Mouse (Mus musculus) intestine, embryonic 15.5 days (tissue): ENCODE results near the gene Ints7. TPM values are rescaled to one million over a fixed set of nuclear protein-coding genes. Genes with fewer than 3 reads are reported as not detected.
A peak's percentile ranks its signal among the peaks of the same experiment; 100 is the strongest.

Source experiments
- ATAC-seq: fragments of 200-750 bp; cut with Nextera tagmentation; 2 replicates; pipeline ENCODE4 v1.8.0; 2017; ENCODE audit warnings: moderate TSS enrichment, moderate library complexity
- H3K27ac ChIP-seq: fragments of 300-500 bp; sonication (generic); 2 replicates; pipeline ENCODE4 v1.5.1; 2015; ENCODE audit warnings: mild to moderate bottlenecking, inconsistent platforms
- H3K27me3 ChIP-seq: fragments of 300-500 bp; sonication (generic); replicated peaks from 2 replicates; pipeline ENCODE4 v1.6.1; 2015; ENCODE audit warnings: inconsistent platforms
- H3K36me3 ChIP-seq: fragments of 300-500 bp; sonication (generic); 2 replicates; pipeline ENCODE4 v1.6.1; 2015; ENCODE audit warnings: inconsistent platforms
- H3K4me1 ChIP-seq: fragments of 300-500 bp; sonication (generic); replicated peaks from 2 replicates; pipeline ENCODE4 v1.6.1; 2015; ENCODE audit warnings: inconsistent platforms
- H3K4me2 ChIP-seq: fragments of 300-500 bp; sonication (generic); replicated peaks from 2 replicates; pipeline ENCODE4 v1.6.1; 2015; ENCODE audit warnings: mild to moderate bottlenecking, inconsistent platforms
- H3K4me3 ChIP-seq: fragments of 300-500 bp; sonication (generic); replicated peaks from 2 replicates; pipeline ENCODE4 v1.5.1; 2015; ENCODE audit warnings: inconsistent platforms
- H3K9ac ChIP-seq: fragments of 300-500 bp; sonication (generic); 2 replicates; pipeline ENCODE4 v1.6.1; 2015; ENCODE audit warnings: inconsistent platforms
- H3K9me3 ChIP-seq: fragments of 300-500 bp; sonication (generic); 2 replicates; pipeline ENCODE4 v1.6.1; 2016; ENCODE audit warnings: inconsistent platforms
- WGBS: fragments of 180-500 bp; shearing (Covaris S2); methylation state at CpG from one replicate; pipeline ENCODE4 v1.1.7; 2015; 5-methylcytosine and 5-hydroxymethylcytosine counted together
- polyA plus RNA-seq: library from polyadenylated mRNA; unstranded; fragments of >200 nt; fragmentation: Nextera tagmentation; extraction: Ambion mirVana; gene quantifications from 2 replicates; pipeline ENCODE4 v1.2.1, GENCODE M21; 2015

The Ints7 gene
- polyA plus RNA-seq, 1 experiment from 2014 or later = 44.7 TPM

- WGBS = 92% methylated on average over 12 of the region's 12 CpGs
- H3K4me2 ChIP-seq = no peak overlapping the region
- H3K9me3 ChIP-seq = no peaks in the 10 kb centered on the region
- H3K4me1 ChIP-seq = no peaks in the 10 kb centered on the region
- no peak overlapping the region for H3K27ac ChIP-seq
- ATAC-seq = no peak
- no peak overlapping the region for H3K9ac ChIP-seq
- peaks cover 50% of the 10 kb centered on the region for H3K36me3 ChIP-seq
- no peak overlapping the region for H3K4me3 ChIP-seq
- no peaks in the 10 kb centered on the region for H3K27me3 ChIP-seq
These were observed 42.8 kb downstream of the Ints7 start for GRCm38 (mm10) chr1:191618067-191618766.

GRCm38 (mm10) chr1:191621096-191621495 lies 45.7 kb downstream of the Ints7 start:
- no peak for ATAC-seq
- Histone ChIP-seq H3K4me1 (0 out of 2 replicates have a peak, but pooled peaks cover 4% of the 10 kb centered on the region), H3K9ac (no peak overlapping the region), H3K9me3 (no peaks in the 10 kb centered on the region), H3K4me2 (no peak overlapping the region), H3K27ac (no peak overlapping the region), H3K27me3 (no peaks in the 10 kb centered on the region), H3K4me3 (no peak overlapping the region), H3K36me3 (peaks cover 37% of the 10 kb centered on the region)
- WGBS = 89% methylated on average over 8 of the region's 8 CpGs

GRCm38 (mm10) chr1:191622801-191623200 lies 47.4 kb downstream of the Ints7 start:
- Histone ChIP-seq H3K36me3 (peaks cover 24% of the 10 kb centered on the region), H3K9ac (no peak overlapping the region), H3K27ac (no peak overlapping the region), H3K9me3 (no peaks in the 10 kb centered on the region), H3K27me3 (no peaks in the 10 kb centered on the region), H3K4me3 (no peak overlapping the region), H3K4me1 (0 out of 2 replicates have a peak, but pooled peaks cover 4% of the 10 kb centered on the region), H3K4me2 (no peak overlapping the region)
- no peak for ATAC-seq
- WGBS = 95% methylated on average over 8 of the region's 8 CpGs

GRCm38 (mm10) chr1:191624492-191624891 lies 49.1 kb downstream of the Ints7 start:
- WGBS = 65% methylated on average over 6 of the region's 6 CpGs
- Histone ChIP-seq H3K4me1 (0 out of 2 replicates have a peak, but pooled peaks cover 4% of the 10 kb centered on the region), H3K27me3 (no peaks in the 10 kb centered on the region), H3K36me3 (peaks cover 15% of the 10 kb centered on the region; the same call in 1 of the 2 replicates), H3K4me3 (no peak overlapping the region), H3K27ac (no peak overlapping the region), H3K4me2 (no peak overlapping the region), H3K9me3 (no peaks in the 10 kb centered on the region), H3K9ac (no peak overlapping the region)
- ATAC-seq = no peak

GRCm38 (mm10) chr1:191625026-191625425 lies 49.6 kb downstream of the Ints7 start:
- Histone ChIP-seq H3K9me3 (no peaks in the 10 kb centered on the region), H3K27ac (no peak overlapping the region), H3K4me2 (no peak overlapping the region), H3K27me3 (no peaks in the 10 kb centered on the region), H3K9ac (no peak overlapping the region), H3K36me3 (peaks cover 11% of the 10 kb centered on the region; the same call in 1 of the 2 replicates), H3K4me1 (0 out of 2 replicates have a peak, but pooled peaks cover 4% of the 10 kb centered on the region), H3K4me3 (no peak overlapping the region)
- WGBS = 68% methylated on average over 6 of the region's 6 CpGs
- no peak for ATAC-seq

- no peaks in the 10 kb centered on the region for H3K27me3 ChIP-seq
- 0 out of 2 replicates have a peak, but pooled peaks cover 4% of the 10 kb centered on the region for H3K4me1 ChIP-seq
- no peak for ATAC-seq
- H3K4me2 ChIP-seq = no peak overlapping the region
- H3K27ac ChIP-seq = no peak overlapping the region
- H3K36me3 ChIP-seq = peaks cover 7% of the 10 kb centered on the region; the same call in 1 of the 2 replicates
- no peak overlapping the region for H3K9ac ChIP-seq
- WGBS = 34% methylated on average over 4 of the region's 4 CpGs
- no peak overlapping the region for H3K4me3 ChIP-seq
- no peaks in the 10 kb centered on the region for H3K9me3 ChIP-seq
These were observed 50.2 kb downstream of the Ints7 start for GRCm38 (mm10) chr1:191625620-191626019.

GRCm38 (mm10) chr1:191628457-191629169 lies 53.2 kb downstream of the Ints7 start:
- H3K36me3 ChIP-seq = no peaks in the 10 kb centered on the region
- H3K4me2 ChIP-seq = no peak overlapping the region
- 54% methylated on average over 11 of the region's 11 CpGs for WGBS
- no peak overlapping the region for H3K4me3 ChIP-seq
- H3K27me3 ChIP-seq = no peaks in the 10 kb centered on the region
- H3K9ac ChIP-seq = no peak overlapping the region
- H3K27ac ChIP-seq = no peak overlapping the region
- no peaks in the 10 kb centered on the region for H3K9me3 ChIP-seq
- ATAC-seq = no peak
- H3K4me1 ChIP-seq = 0 out of 2 replicates have a peak, but pooled peaks cover 4% of the 10 kb centered on the region

GRCm38 (mm10) chr1:191629170-191629636 lies 53.8 kb downstream of the Ints7 start:
- H3K9me3 ChIP-seq = no peaks in the 10 kb centered on the region
- WGBS = 44% methylated on average over 3 of the region's 3 CpGs
- no peak overlapping the region for H3K4me3 ChIP-seq
- no peak overlapping the region for H3K4me2 ChIP-seq
- H3K27me3 ChIP-seq = no peaks in the 10 kb centered on the region
- peak; percentile 64 for ATAC-seq
- H3K27ac ChIP-seq = no peak overlapping the region
- 0 out of 2 replicates have a peak, but pooled peaks cover 4% of the 10 kb centered on the region for H3K4me1 ChIP-seq
- no peak overlapping the region for H3K9ac ChIP-seq
- H3K36me3 ChIP-seq = no peaks in the 10 kb centered on the region

GRCm38 (mm10) chr1:191632511-191633095 lies 57.2 kb downstream of the Ints7 start:
- Histone ChIP-seq H3K27me3 (no peaks in the 10 kb centered on the region), H3K27ac (no peak overlapping the region), H3K4me2 (no peak overlapping the region), H3K4me1 (no peaks in the 10 kb centered on the region), H3K36me3 (no peaks in the 10 kb centered on the region), H3K9me3 (no peaks in the 10 kb centered on the region), H3K4me3 (no peak overlapping the region), H3K9ac (no peak overlapping the region)
- no peak for ATAC-seq
- 74% methylated on average over 6 of the region's 6 CpGs for WGBS

- ATAC-seq = no peak
- 76% methylated on average over 2 of the region's 2 CpGs for WGBS
- Histone ChIP-seq H3K36me3 (no peaks in the 10 kb centered on the region), H3K9me3 (no peaks in the 10 kb centered on the region), H3K27me3 (no peaks in the 10 kb centered on the region), H3K9ac (no peak overlapping the region), H3K4me1 (no peaks in the 10 kb centered on the region), H3K4me2 (no peak overlapping the region), H3K4me3 (no peak overlapping the region), H3K27ac (no peak overlapping the region)
These were observed 58.7 kb downstream of the Ints7 start for GRCm38 (mm10) chr1:191634116-191634515.

- H3K36me3 ChIP-seq = no peaks in the 10 kb centered on the region
- no peak overlapping the region for H3K27ac ChIP-seq
- no peaks in the 10 kb centered on the region for H3K9me3 ChIP-seq
- 87% methylated on average over 2 of the region's 2 CpGs for WGBS
- H3K4me2 ChIP-seq = no peak overlapping the region
- H3K4me1 ChIP-seq = no peaks in the 10 kb centered on the region
- no peak overlapping the region for H3K9ac ChIP-seq
- H3K4me3 ChIP-seq = no peak overlapping the region
- no peaks in the 10 kb centered on the region for H3K27me3 ChIP-seq
- ATAC-seq = no peak
These were observed 63.0 kb downstream of the Ints7 start for GRCm38 (mm10) chr1:191638404-191638803.

- H3K27me3 ChIP-seq = no peaks in the 10 kb centered on the region
- ATAC-seq = 0 out of 2 replicates have a peak, but pooled peaks have one; percentile 34
- 61% methylated on average over 3 of the region's 3 CpGs for WGBS
These were observed 63.9 kb downstream of the Ints7 start for GRCm38 (mm10) chr1:191639200-191639807.

More at GRCm38 (mm10) chr1:191639200-191639807, 63.9 kb downstream of the Ints7 start:
- no peak overlapping the region for H3K4me2 ChIP-seq
- H3K27ac ChIP-seq = no peak overlapping the region
- H3K4me1 ChIP-seq = no peaks in the 10 kb centered on the region
- no peak overlapping the region for H3K4me3 ChIP-seq
- no peaks in the 10 kb centered on the region for H3K36me3 ChIP-seq
- H3K9ac ChIP-seq = no peak overlapping the region
- H3K9me3 ChIP-seq = no peaks in the 10 kb centered on the region
